Mouse (Mus musculus) embryonic facial prominence, embryonic 11.5 days (tissue): ENCODE measurements around the gene Pgbd5. TPM values are rescaled to one million over a fixed set of nuclear protein-coding genes. Genes with fewer than 3 reads are reported as not detected.

Experiments used
- ATAC-seq: fragments of 200-750 bp; cut with Nextera tagmentation; replicated peaks from 2 replicates; pipeline ENCODE4 v1.8.0; 2017; ENCODE audit warnings: low read depth; ENCODE audit not compliant: insufficient number of reproducible peaks, low FRiP score, low TSS enrichment
- DNase-seq: peaks from one replicate; pipeline ENCODE4 v3.0.0-alpha.2; 2015; ENCODE audit warnings: low spot score
- H3K27ac ChIP-seq: fragments of 300-500 bp; sonication (generic); replicated peaks from 2 replicates; pipeline ENCODE4 v1.5.1; 2014; ENCODE audit warnings: mild to moderate bottlenecking, low read depth, low read length, control low read depth
- H3K27me3 ChIP-seq: fragments of 300-500 bp; sonication (generic); 2 replicates; pipeline ENCODE4 v1.6.1; 2014; ENCODE audit warnings: mild to moderate bottlenecking, low read length, moderate library complexity, mixed read lengths; ENCODE audit not compliant: control insufficient read depth, insufficient read depth
- H3K36me3 ChIP-seq: fragments of 300-500 bp; sonication (generic); replicated peaks from 2 replicates; pipeline ENCODE4 v1.6.1; 2014; ENCODE audit warnings: low read depth, mild to moderate bottlenecking, low read length, moderate library complexity, mixed read lengths; ENCODE audit not compliant: control insufficient read depth, insufficient read depth
- H3K4me1 ChIP-seq: fragments of 300-500 bp; sonication (generic); 2 replicates; pipeline ENCODE4 v1.6.1; 2014; ENCODE audit warnings: low read length, mixed read lengths; ENCODE audit not compliant: control insufficient read depth, insufficient read depth
- H3K4me2 ChIP-seq: fragments of 300-500 bp; sonication (generic); 2 replicates; pipeline ENCODE4 v1.6.1; 2014; ENCODE audit warnings: low read depth, mild to moderate bottlenecking, control low read depth, low read length, moderate library complexity
- H3K4me3 ChIP-seq: fragments of 300-500 bp; sonication (generic); 2 replicates; pipeline ENCODE4 v1.5.1; 2014; ENCODE audit warnings: low read depth, low read length, control low read depth
- H3K9ac ChIP-seq: fragments of 300-500 bp; sonication (generic); replicated peaks from 2 replicates; pipeline ENCODE4 v1.6.1; 2014; ENCODE audit warnings: mild to moderate bottlenecking, control low read depth, low read length
- H3K9me3 ChIP-seq: fragments of 300-500 bp; sonication (generic); replicated peaks from 2 replicates; pipeline ENCODE4 v1.6.1; 2016; ENCODE audit warnings: mild to moderate bottlenecking, low read length, inconsistent platforms, mixed read lengths; ENCODE audit not compliant: control insufficient read depth
- WGBS: fragments of 180-500 bp; shearing (Covaris S2); extraction: QIAGEN DNeasy Blood & Tissue Kit; methylation state at CpG from one replicate; pipeline ENCODE4 v1.1.7; 2014; 5-methylcytosine and 5-hydroxymethylcytosine counted together
- polyA plus RNA-seq: library from polyadenylated mRNA; unstranded; fragments of >200 nt; fragmentation: Nextera tagmentation; extraction: Ambion mirVana; gene quantifications from 2 replicates; pipeline ENCODE4 v1.2.1, GENCODE M21; 2014

Gene Pgbd5
- polyA plus RNA-seq, 1 experiment from 2014 or later = 2.3 TPM

GRCm38 (mm10) chr8:124363337-124363736, 76.1 kb downstream of the Pgbd5 start:
- no peak overlapping the region for H3K4me2 ChIP-seq
- ATAC-seq (no peak), DNase-seq (no peak)
- H3K4me1 ChIP-seq = no peaks in the 10 kb centered on the region
- H3K9ac ChIP-seq = no peak overlapping the region
- WGBS = 90% methylated on average over 15 of the region's 15 CpGs
- no peak overlapping the region for H3K4me3 ChIP-seq
- H3K27ac ChIP-seq = no peak overlapping the region
- H3K9me3 ChIP-seq = no peaks in the 10 kb centered on the region
- H3K36me3 ChIP-seq = no peaks in the 10 kb centered on the region
- H3K27me3 ChIP-seq = no peaks in the 10 kb centered on the region

DNA sequence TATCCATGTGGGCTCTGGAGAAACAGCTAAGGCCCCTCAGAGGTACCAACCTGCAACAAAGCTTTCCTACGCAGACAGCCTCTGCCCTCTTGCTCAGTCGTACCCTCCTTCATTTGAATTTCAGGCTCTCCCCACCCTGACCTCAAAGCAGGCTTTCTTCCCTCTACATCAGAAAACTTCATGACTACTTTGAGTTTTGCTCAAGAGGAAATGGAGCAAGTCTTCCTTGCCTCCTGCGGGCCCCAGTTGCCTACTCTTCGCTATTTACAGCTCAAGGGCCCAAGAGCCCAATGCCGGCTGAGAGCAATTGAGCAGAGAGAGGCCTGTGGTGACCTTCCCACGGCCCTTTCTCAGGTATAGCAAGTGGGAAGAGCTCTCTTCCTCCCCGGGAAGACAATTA, 76.9 kb downstream of the Pgbd5 start:
- ATAC-seq = no peak
- WGBS = 76% methylated on average over 7 of the region's 7 CpGs
- no peaks in the 10 kb centered on the region for H3K4me1 ChIP-seq

GRCm38 (mm10) chr8:124361773-124362427, 77.6 kb downstream of the Pgbd5 start:
- no peaks in the 10 kb centered on the region for H3K4me1 ChIP-seq
- no peak overlapping the region for H3K4me2 ChIP-seq
- no peak for ATAC-seq
- no peaks in the 10 kb centered on the region for H3K36me3 ChIP-seq
- 76% methylated on average over 11 of the region's 11 CpGs for WGBS
- H3K4me3 ChIP-seq = no peak overlapping the region
- no peaks in the 10 kb centered on the region for H3K27me3 ChIP-seq
- no peak for DNase-seq
- H3K27ac ChIP-seq = no peak overlapping the region
- no peaks in the 10 kb centered on the region for H3K9me3 ChIP-seq
- H3K9ac ChIP-seq = no peak overlapping the region

More for the DNA sequence above, 76.9 kb downstream of the Pgbd5 start:
- no peak overlapping the region for H3K27ac ChIP-seq
- H3K36me3 ChIP-seq = no peaks in the 10 kb centered on the region
- H3K9me3 ChIP-seq = no peaks in the 10 kb centered on the region
- no peak overlapping the region for H3K4me3 ChIP-seq
- H3K27me3 ChIP-seq = no peaks in the 10 kb centered on the region
- no peak for DNase-seq
- no peak overlapping the region for H3K9ac ChIP-seq
- H3K4me2 ChIP-seq = no peak overlapping the region

DNA sequence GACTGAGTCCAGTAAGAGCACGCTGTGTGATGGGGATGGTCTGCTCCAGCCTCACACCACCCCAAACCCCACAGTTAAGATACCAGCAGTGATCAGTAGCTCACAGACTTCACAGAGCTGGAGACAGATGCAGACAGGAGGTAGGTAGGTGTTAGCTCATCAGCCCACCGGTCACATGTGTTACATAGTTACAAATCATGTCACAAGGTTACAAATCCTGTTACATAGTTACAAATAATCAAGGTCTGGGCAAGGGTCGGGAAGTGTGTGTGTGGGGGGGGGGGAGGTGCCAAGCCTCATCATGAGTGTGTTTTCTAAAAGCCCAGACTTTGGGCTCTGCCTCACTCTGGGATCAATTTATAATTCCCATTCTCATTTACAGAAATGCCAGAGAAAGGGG, 78.5 kb downstream of the Pgbd5 start:
- Histone ChIP-seq H3K9me3 (no peaks in the 10 kb centered on the region), H3K9ac (no peak overlapping the region), H3K4me1 (no peaks in the 10 kb centered on the region), H3K27me3 (no peaks in the 10 kb centered on the region), H3K4me3 (no peak overlapping the region), H3K27ac (no peak overlapping the region), H3K4me2 (no peak overlapping the region), H3K36me3 (no peaks in the 10 kb centered on the region)
- WGBS = 86% methylated on average over 3 of the region's 3 CpGs
- DNase-seq (no peak), ATAC-seq (no peak)

- H3K4me3 ChIP-seq = no peak overlapping the region
- WGBS = 67% methylated on average over 5 of the region's 5 CpGs
- ATAC-seq (no peak), DNase-seq (no peak)
- H3K4me1 ChIP-seq = no peaks in the 10 kb centered on the region
- no peaks in the 10 kb centered on the region for H3K27me3 ChIP-seq
- H3K9me3 ChIP-seq = no peaks in the 10 kb centered on the region
- no peak overlapping the region for H3K9ac ChIP-seq
- H3K4me2 ChIP-seq = no peak overlapping the region
- no peak overlapping the region for H3K27ac ChIP-seq
- H3K36me3 ChIP-seq = no peaks in the 10 kb centered on the region
Measured at GRCm38 (mm10) chr8:124351636-124352035, 87.8 kb downstream of the Pgbd5 start.

DNA sequence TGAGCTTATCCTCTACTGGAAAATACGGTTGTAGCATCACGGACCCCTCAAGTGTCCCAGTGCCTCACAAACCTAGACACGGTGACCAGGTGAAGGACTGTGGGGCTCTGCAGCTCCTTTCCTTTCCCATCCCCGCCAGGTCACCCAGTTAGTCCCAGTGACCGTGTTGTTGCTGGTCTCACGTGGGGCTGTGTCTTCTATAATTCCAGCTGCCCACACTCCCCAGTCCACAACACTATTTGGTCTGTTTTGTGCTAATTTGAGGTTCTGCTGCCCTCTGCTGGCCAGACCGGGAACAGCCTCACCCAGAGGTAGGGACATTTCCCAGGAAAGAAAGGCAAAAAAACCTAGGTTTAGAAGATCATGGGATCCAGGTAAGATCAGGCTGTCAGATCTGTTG, 89.8 kb downstream of the Pgbd5 start:
- Histone ChIP-seq H3K4me1 (no peaks in the 10 kb centered on the region), H3K27ac (no peak overlapping the region), H3K9me3 (no peaks in the 10 kb centered on the region), H3K36me3 (no peaks in the 10 kb centered on the region), H3K9ac (no peak overlapping the region), H3K4me2 (no peak overlapping the region), H3K27me3 (no peaks in the 10 kb centered on the region), H3K4me3 (no peak overlapping the region)
- WGBS = 37% methylated on average over 7 of the region's 7 CpGs
- DNase-seq = peak; percentile 81
- ATAC-seq = no peak

DNA sequence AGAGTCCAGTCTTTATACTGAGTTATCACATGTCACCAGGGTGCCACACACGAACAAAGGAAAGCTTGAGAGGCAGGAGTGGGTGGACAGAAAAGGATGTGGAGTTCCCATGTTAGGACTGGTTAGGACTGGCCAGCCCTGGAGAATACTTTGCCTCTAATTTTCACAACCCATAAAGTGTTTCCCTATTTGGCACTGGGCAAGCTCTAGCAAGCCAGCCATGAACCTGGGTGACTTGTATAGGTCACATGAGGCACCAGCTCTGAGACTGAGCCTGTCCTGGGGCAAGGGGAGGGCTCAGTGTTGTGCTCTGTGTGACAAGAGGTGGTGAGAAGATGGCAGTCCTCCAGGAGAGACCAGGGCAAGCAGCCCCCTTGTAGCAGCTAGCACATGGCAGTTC, 91.4 kb downstream of the Pgbd5 start:
- Histone ChIP-seq H3K27me3 (no peaks in the 10 kb centered on the region), H3K4me2 (no peak overlapping the region), H3K27ac (no peak overlapping the region), H3K4me3 (no peak overlapping the region), H3K36me3 (no peaks in the 10 kb centered on the region; the same call in 1 of the 2 replicates), H3K9ac (no peak overlapping the region), H3K9me3 (no peaks in the 10 kb centered on the region), H3K4me1 (no peaks in the 10 kb centered on the region)
- no peak for ATAC-seq
- DNase-seq = no peak
- 33% methylated on average over 1 of the region's 1 CpGs for WGBS

DNA sequence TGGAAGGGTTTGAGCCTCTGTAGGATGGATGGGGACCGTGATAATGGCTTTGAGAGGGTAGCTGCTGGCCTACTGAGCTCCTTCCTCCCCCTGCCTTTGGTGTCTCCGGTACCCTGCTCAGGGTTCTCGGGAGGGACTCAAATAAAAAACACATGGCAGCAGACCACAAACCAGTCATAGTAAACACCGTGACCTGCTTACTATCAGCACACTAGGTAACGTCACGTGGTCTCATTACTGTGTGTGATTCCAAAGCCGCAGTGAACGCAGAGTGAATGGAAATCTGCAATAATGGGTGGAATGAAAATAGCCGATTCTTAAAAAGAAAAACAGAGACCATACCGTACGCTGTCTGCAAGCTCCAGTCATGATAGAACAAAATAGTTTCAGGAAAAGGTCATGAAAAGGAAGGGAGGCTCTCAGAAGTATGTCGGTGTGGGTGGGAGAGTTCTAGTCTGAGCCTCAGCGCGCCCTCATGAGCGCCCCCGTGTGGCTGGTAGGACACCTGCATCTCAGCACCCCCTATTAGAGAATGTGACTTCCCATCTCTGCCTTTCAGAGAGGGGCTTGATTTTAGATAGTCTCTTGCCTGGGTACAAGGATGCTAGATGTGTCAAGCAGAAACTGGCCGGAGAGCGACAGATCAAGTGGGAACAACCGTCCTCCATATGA, 92.5 kb downstream of the Pgbd5 start:
- H3K36me3 ChIP-seq = no peaks in the 10 kb centered on the region; the same call in 1 of the 2 replicates
- no peaks in the 10 kb centered on the region for H3K9me3 ChIP-seq
- H3K4me2 ChIP-seq = no peak overlapping the region
- H3K27ac ChIP-seq = no peak overlapping the region
- no peak overlapping the region for H3K4me3 ChIP-seq
- 40% methylated on average over 19 of the region's 19 CpGs for WGBS
- ATAC-seq (0 out of 2 replicates have a peak, but pooled peaks have one; percentile 37), DNase-seq (peak; percentile 78)
- no peaks in the 10 kb centered on the region for H3K4me1 ChIP-seq
- no peak overlapping the region for H3K9ac ChIP-seq
- no peaks in the 10 kb centered on the region for H3K27me3 ChIP-seq
